Mouse (Mus musculus): ENCODE results near the gene Bcas3. TPM values are rescaled to one million over a fixed set of nuclear protein-coding genes. Genes with fewer than 3 reads are reported as not detected.
A peak's percentile ranks its signal among the peaks of the same experiment; 100 is the strongest.
"Not testable (repeated sequence)": the region's sequence is repeated elsewhere in the genome, so short reads cannot be mapped to it uniquely, and the experiment has no call there.

The Bcas3 gene
- total RNA-seq, 4 experiments from 2014 or later, result 60.1 to 74.8 (median 66.2) TPM

DNA sequence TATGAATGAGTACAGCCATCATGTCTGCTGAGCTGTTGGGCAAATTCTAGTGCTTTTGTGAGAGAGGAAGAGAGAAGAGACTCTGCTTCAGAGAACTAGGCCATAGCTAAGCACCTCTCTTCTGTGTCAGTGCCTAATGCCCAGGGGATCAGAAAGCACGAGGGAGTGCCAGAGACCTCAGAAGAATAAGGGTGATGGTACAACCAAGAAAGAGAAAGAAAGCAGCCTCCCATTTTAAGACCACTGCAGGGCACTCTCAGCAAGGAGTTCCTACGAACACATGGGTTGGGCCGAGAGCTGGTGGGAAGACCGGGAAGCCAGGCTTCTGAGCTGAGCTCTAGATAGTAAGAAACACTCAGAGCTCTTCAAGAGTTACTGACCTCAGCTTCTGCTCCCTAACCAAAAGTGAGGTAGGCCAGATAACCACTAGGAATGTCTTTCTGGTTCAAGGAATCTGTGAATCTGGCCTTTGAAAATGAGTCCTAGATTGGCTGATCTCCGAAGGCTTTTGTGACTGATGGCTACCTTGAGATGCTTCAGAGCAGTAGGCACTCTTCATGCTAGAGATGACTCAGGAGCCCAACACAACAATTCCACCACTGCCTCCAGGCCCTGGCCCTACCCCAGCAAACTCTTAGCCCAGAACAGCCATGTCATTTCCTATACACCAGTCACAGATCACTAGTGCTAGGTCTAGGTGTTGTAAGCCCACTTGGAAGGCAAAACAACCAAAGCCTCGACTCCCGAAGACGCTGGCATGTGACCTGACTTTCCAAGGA lies 359.2 kb downstream of the Bcas3 start:
- no peak for DNase-seq (ENCODE audit: low spot score in 2 of 2)

DNA sequence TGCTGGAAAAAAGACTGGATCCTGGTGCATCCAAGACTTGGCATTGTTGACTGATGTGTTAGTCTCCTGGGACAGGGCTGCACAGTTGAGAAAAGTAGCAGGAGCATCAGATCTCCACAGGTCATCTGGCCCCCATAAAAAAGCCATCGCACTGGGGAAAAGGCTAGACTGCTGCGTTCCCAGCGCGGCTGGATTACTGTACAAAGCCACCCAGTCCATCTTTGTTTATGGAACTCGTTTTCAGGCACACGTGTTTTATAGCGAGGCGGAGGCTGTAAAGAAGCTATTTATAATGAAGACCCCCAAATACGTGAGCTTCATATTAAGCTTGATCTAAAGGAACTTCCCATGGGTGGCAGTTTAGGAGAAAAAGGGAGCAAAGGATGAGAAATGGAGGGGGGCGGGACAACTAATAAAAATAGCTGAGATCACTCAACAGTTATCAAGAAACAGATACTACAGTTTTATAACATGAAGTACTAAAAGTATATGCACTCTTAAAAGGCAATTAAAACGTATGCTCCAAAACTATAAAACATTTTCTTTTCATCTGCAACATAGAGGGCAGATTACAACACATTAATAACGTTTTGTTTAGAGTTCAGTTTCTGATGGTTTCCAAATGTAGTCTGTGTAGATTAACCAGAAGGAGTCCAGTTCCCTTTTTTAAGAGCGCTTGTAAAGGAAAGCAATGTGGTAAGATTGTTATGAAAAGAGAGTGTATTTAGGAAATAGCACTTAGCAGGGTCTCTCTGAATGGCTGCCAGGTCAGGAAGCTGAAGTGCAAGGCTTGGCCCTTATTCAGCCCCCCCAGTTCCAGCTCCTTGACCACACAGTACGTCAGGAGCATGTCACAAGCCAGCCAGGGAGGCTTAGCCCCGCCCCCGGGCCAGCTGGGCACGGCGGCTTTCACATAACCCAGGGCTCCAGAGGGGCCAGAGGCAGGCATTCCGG lies 360.2 kb downstream of the Bcas3 start:
- DNase-seq (ENCODE audit: low spot score in 2 of 2), result no peak

DNA sequence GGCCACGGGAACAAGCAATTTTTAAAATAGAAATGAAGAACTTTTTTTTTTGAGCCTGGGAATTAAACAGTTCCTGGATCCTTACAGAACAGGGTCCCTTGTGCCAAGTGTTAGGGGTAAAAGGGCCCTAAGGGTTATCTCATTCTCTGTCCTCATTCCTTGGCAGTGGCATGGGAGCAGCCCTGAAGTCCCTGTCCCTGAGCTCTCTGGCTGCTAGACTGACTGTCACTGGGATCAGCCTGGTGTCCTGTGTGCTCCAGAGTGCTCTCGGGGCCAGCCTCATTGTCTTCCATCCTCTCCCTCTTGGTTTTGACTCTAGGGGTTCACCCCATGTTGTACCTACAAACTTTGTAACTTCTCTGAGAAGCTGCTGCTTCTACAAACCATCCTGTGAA lies 360.8 kb downstream of the Bcas3 start:
- no peak for DNase-seq (ENCODE audit: low spot score in 2 of 2)

DNA sequence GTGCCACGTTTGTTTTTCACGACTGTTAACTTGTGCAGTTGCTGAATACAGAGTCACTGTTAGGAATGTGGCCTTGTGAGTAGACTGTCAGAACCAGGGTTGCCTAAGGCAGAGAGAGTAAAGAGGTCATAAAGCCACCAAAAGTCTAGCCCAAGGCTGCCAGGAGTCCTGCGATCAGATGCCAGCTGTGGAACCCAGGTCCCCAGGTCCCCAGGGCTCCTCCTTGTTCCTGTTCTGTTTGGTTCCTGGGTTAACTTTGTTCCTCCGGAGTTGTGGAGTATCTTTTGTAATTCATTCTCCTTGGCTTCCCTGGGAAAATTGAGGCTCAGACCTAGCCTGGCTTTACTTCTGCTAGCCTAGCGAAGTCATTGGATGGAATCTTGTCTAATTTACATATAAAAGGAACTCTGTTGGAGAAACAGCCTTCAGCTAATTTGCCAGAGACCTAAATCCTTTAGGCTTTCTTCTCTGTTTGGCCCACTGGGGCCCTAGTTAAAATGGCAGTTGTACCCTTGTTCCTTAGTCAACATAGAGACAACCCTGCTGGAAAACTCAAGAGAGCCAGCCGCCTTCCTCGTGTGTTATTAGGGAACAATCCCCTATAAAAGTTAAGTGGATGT lies 361.5 kb downstream of the Bcas3 start:
- no peak for DNase-seq (ENCODE audit: low spot score in 2 of 2)

DNA sequence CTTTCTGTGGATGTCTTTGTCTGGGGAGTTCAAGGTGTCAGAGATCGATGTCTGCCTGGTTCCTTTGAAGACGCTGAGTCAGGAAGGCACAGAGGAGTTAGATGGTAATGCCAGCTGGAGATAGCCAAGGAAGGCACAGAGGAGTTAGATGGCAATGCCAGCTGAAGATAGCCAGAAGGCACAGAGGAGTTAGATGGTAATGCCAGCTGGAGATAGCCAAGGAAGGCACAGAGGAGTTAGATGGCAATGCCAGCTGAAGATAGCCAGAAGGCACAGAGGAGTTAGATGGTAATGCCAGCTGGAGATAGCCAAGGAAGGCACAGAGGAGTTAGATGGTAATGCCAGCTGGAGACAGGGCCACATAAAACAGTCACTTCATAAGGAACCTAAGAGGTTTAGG lies 363.8 kb downstream of the Bcas3 start:
- not testable (repeated sequence) for DNase-seq (ENCODE audit: low spot score in 2 of 2)

DNA sequence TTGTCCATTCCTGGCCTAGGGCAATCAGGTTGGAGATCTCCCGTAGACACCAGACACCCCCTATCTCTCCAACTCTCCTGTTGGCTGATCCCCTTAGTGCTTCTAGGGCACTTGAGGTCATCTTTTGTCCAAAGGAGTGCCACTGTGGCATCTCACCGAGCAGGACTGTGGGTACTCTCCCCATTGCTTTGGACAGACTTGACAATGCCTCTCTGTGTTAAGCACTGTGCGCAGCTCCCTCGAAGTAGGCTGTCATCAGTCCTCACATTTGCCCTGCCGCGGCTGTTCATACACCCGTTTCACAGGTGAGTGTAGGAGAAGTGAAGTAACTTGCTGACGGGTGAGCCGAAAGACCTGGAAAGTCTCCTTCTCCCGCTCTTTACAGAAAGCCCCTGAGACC lies 366.1 kb downstream of the Bcas3 start:
- no peak for DNase-seq (ENCODE audit: low spot score in 2 of 2)

DNA sequence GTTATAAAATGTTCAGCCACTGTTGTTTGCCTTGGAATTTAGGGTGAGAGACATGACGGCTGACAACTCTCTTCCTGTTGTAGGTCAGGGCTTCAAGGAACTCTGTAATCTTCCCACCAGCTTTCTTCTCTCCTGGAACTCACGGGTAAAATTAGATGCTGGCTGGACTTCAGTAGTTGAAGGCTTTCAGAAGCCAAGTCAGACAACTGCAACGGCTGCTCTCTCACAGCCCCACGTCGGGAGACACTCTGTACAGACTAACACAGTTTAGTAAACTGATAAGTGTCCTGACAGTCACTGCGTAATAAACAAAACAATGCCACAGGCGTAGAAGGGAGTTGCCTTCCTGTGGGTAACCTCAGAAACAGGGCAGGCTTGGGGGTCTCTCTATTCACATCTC lies 366.8 kb downstream of the Bcas3 start:
- DNase-seq (ENCODE audit: low spot score in 2 of 2), result no peak

DNA sequence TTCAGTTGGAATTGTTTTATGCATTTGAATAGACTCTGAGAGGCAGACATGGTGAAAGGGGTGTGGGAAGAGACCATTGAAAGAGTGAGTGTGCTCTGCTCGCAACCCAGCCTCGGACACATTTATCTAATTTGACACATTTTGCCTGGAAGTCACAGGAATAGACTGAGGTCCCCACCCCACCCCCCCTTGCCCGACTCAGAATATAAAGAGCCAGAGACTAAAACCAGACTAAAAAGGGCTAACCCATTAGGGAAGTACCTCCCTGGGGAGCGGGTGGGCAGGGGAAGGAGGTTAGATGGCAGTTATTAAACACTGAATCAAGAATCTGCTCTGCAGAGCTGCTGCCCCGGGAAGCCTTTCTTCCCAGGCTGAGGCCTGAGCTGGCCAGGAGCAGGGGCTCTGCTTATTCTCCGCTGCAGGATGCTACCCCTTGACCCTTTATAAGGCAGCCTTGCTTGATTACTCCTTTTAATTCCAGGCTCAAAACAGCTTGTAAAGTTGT lies 367.4 kb downstream of the Bcas3 start:
- DNase-seq (ENCODE audit: low spot score in 2 of 2), result no peak

DNA sequence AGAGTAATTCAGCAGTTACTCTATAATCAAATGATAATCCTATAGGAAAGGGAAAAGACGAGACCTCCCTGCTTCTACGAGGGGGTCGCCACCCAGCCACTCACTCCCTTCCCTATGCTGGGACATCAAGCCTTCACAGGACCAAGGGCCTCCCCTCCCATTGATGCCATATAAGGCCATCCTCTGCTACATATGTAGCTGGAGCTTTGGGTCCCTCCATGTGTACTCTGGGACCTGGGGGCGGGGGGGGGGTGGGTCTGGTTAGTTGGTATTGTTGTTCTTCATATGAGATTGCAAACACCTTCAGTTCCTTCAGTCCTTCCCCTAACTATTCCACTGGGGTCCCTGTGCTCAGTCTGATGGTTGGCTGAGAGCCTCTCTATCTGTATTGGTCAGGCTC lies 369.0 kb downstream of the Bcas3 start:
- DNase-seq (ENCODE audit: low spot score in 2 of 2), result no peak

DNA sequence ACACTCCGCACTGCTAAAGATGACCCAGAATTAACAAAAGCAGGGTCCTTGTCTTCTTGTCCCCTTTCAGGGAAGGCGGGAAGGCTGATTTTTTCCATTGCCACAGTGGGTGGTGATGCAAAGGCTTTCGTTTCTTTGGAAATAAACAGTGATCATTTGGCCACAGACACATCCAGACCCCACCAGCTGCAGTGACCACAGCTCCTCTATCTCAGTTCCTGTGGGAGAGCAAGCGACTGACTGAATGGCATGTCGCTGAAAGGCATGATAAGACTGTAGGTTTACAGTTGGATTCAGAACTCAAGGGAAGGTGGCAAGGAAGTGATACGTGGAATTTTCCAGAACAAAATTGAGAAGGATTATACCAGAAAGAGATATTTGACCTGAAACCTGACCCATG lies 371.2 kb downstream of the Bcas3 start:
- no peak for DNase-seq (ENCODE audit: low spot score in 2 of 2)

DNA sequence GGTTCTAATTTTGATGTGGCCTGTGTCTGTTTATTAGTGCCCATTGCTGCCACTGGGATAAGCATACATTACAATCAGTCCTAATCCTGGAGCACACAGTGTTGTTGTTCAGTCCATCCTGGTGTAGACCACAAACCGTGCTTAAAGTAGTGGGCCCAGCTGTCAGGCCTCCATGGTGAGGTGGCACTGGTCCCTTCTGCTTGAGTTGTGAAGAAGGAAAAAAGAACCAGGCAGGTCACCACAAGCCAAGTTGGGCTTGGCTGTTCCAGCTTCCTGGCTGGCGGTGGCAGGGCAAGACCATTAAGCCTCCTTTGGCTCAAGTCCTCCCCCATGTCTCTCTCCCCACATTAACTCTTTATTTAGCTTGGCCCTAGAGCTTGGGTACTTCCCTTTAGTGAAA lies 376.8 kb downstream of the Bcas3 start:
- no peak for DNase-seq (ENCODE audit: low spot score in 2 of 2)

DNA sequence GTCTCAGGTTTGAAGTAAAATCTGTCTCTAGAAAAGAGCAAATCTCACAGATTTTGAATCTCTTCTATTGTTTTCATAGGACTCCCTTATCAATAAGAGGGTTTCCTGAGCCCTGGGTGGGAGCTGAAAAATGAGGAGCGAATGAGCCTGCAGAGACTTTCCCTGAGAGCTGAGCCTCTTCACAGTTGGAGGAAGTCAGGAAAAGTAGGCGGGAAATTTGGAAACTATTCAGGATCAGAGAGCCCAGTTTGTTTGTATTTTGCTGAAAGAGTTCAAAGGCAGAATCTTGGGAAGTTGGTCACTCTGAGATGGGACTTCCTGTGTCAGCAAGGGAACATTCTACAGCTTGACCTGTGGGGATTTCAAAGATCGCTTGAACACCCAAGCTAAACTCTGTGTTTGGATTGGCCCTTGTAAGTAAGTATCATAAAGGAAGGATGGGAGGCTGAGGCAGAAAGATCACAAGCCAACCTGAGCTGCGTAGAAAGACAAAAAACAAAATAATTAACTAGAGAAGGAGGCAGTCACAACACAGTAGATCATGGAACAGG lies 379.6 kb downstream of the Bcas3 start:
- DNase-seq (ENCODE audit: low spot score in 2 of 2), result no peak

DNA sequence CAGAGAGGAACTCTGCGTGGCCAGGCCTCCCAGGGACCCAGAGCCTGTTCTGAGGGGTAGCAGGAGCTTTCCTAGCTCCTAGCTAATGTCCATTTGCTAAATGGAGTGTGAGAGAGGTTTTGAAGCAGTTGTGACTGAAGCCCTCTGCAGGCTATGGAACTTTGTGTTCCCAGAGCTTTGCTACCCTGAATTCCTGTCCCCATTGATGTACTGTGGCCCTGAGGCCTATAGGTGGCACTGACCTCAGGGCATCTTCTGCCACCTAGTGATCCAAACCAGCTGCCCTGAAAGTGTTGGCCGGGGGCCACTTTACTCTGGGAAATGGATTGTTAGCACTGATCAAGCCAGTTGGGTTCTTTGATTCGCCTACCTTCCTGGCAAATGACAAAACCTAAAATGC lies 380.6 kb downstream of the Bcas3 start:
- no peak for DNase-seq (ENCODE audit: low spot score in 2 of 2)

DNA sequence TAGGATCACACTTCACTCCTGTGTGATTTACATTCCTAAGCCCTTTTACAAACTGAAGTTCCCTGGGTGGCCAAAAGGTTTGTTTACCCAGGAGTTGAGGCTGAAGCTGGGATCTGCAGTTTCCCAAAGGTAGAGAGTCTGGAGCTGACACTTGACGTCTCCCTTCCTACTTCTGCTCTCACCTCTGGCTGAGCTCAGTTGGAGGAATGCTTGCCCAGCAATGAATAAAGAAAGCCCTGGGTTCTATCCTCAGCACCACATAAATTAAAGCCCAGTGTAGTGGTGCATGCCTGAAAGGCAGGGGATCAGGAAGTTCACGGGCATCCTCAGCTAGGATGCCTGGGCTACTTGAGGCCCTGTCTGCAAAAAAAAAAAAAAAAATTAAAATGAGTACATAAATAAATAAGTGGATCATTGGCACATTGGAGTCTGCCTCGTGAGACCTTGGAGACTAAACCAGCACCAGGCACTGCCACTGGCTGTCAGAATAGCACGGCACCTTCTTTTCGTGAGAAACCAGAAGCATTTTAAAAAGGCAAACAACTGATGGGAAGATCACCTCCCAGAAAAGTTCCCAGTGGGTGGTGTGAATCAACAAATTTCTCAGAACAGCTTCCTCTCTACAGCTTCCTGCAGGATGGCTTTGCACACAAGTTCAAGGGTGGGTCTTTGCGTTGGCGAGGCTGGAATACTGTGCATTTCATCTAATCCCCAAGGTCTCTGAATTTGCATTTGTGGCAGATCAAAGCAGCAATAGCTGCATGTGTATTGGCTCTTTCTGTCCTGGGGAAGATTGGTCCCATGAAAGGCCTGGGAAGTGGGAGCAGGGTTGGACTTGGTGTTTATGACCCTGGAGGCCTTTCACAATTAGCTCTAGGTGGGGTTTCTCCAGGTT lies 381.6 kb downstream of the Bcas3 start:
- no peak for DNase-seq (ENCODE audit: low spot score in 2 of 2)

DNA sequence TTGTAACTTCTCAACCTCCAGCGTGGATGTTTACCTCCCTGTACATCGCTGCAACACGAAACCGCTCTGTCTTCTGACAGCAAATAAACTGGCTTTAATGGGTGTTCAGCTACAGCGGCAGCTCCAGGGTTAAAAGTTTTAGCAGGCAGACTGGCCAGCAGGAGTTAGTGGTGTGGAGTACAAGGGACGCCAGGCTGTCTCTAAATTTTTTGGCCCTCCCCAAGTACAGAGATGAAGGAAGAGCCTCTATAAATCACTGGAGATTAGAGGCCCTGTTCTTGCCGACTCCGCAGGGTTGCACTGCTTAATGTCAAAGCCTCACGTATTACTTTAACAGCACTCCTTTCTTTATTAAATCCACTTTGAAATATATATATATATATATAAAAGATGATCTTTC lies 384.3 kb downstream of the Bcas3 start:
- no peak for DNase-seq (ENCODE audit: low spot score in 2 of 2)

DNA sequence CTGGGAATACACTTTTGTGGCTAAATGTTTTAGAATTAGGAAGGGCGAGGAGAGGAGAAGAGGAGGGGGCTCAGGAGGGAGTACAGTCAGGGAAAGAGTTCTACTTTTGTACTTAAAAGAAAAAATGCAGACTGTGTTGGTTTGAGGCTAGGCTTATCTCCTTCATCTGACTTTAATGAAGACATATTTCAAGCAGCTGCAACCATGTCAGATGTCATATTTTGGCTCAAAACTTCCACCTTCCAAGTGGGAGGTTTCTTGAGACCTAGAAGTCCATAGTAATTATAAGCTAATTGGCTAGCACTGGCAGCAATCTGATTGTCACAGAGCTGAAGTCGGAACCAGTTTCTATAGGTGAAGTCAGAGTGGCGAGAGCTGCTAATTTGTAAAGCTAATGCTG lies 384.9 kb downstream of the Bcas3 start:
- no peak for DNase-seq (ENCODE audit: low spot score in 2 of 2)

DNA sequence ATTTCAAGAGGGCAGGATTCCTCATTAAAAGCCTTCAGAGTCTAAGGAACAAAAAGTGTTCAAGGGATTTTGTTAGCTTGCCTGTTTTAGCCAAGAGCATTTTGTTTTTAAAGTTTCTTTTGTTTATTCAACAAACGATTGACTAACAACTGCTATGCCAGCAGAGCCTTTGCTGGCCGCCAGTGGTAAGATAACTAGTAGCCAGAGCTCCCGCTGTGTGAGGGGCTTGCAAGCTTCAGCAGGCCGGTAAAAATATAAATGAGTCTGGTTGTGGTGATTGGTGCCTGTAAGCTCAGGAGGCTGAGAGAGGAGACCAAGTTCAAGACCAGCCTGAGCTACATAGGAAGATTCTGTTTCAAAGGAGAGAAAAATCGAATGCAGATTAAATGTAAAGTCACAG lies 385.6 kb downstream of the Bcas3 start:
- DNase-seq (ENCODE audit: low spot score in 2 of 2), result no peak

DNA sequence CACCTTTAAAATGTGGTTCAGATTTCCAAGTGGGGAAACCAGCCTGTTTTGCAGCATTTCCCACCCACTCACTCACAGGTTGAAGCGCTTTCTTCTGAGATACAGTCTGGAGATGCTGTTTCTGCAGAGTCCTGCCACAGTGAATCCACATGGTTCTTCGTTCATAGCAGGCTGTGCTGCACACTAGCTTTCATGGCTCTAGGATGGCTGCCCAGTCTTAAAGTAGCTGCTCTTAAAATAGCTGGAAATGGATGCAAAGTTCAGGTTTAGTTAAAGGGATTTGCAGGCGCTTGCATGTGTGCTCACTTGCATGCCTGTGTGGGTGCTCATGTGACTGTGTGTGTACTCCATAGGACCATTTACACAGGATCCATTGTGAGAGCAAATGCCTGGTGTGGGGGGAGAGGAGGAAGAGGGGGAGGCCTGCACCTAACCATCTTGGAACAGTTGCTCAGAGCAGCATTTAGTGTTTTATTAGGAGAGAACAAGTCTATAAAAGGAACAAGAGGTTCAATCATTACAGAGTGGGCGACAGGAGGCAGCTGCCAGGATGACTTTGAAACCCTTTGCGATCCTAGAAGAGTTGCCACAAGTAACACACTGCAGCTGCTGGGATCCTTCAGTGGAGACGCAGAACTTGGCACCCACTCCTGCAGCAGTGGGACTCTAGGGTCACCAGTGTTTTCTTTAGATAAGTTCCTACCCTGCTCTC lies 386.5 kb downstream of the Bcas3 start:
- peak; percentile 23 to 45 for DNase-seq (ENCODE audit: low spot score in 2 of 2)

DNA sequence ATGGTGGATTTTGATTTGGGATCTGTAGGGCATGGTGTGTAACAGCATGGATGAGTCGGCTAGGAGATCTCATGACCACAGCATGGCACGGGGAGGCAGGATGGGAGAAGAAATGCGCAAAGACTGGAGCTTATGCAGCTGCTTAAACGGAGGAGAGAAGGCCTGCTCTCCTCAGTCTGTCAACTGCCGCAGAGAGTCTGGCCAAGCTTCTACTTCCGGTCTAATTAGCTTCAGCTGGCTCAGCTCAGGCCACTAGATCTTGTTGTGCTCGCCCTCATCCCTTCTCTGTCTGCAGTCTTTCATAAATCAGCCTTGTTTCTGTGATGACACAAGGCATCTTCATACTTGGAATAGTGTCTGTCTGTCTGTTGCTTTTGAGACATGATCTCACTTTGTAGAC lies 393.4 kb downstream of the Bcas3 start:
- no peak for DNase-seq (ENCODE audit: low spot score in 2 of 2)

DNA sequence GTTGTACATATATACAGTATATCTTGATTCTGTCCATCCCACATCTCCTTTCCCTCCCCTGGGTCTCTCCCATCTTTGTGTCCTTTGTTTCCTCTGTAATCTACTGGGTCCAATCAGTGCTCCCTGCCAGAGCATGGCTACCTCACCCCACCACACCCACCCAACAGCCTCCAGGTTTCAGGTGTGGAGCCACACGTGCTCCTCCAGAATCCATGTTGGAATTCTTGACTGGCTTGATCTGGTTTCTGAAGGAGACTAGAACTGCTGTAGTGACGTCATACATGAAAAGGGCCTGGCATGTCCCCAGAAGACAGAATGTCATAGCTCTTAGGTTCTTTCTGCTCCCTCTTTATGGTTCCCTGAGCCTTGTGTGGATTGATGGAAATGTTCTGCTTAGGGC lies 395.9 kb downstream of the Bcas3 start:
- no peak for DNase-seq (ENCODE audit: low spot score in 2 of 2)

All from layer of hippocampus, adult 8-10 months (tissue).